Mouse (Mus musculus): ENCODE measurements around the gene Eif3i.

Eif3i gene

DNA sequence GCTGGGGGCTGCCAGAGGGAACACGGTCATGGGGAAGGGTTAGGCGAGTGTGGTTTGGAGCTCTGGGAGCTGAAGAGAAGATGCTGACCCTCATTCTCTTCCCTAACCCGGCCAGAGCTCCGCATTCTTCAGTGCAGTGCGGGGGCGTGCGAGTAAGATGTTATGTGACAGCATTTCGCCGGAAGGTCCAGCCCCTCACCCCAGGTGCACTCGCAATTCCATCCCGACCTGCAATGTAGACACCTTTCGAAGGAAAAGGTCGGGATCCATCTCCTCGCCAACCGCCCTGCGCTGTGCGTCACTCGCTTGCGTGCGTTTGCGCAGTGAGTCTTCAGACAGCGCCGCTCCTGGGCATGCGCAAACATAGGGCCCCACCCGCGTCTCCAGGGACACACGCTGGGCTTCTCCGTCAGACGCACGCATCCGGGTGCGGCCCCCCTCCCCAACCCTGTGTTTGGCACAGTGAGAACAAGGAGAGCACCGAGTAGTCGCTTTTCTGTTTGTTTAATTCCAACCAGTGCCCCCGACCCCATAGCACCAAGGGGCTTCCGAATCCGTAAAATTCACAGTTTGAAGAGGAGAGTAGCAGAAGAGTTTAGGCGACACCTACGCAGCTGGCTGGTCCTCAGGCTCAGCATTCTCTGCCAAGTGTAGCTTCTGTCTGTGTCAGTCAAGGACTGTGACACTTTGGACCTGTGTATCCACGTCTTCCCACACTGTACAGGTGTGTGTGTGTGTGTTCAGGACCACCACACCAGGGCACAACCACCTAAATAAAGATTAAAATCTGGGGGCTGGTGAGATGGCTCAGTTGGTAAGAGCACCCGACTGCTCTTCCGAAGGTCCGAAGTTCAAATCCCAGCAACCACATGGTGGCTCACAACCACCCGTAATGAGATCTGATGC is 18.6 kb upstream of the Eif3i start, which contains the start of gene Iqcc:
Gene Iqcc (minus strand): TSS at position 314 of the 906 bp plus-strand sequence.
- DNase-seq (ENCODE audit: low spot score), result peak; percentile 93

DNA sequence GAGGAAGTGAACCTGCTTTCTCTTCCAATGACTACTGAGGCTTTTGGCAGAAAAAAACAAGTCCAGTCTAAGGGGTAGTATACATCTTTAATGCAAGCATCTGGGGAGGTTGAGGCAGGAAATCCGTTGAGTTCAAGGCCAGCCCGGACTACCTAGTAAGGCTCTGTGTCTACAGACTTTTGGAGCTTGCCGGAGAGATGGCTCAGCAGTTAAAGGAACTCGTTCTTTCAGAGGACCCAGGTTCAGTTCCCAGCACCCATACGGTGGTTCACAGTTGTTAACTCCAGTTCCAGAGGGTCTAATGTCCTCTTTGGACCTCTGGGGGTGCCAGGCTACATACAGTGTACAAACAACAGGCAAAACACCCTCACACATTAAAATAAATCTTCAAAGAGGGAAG is 17.6 kb upstream of the Eif3i start:
- DNase-seq (ENCODE audit: low spot score), result no peak

DNA sequence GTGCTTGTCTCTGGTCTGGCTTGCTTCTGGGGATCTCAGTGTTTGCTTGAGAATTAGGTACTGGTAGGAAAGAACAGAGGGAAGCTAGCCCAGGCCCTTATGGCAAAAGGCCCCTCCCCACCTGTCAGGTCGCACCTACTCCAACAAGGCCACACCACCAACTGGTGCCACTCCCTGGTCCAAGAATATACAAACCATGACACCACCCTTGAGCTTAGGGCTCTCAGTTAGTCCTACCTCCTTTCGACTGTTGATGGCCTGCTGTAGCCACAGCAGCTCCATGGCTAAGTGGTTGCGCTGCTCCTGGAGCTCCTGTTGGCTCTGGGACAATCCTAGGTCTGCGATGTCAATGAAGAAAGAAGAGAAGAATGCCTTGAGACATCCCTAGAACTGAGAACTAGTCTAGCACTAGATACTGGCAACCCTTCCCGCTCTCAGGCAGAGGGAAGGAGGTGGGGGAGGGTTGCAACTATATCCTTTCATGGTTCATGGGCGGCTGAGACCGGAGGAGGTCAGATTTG is 16.7 kb upstream of the Eif3i start:
- no peak for DNase-seq (ENCODE audit: low spot score)

DNA sequence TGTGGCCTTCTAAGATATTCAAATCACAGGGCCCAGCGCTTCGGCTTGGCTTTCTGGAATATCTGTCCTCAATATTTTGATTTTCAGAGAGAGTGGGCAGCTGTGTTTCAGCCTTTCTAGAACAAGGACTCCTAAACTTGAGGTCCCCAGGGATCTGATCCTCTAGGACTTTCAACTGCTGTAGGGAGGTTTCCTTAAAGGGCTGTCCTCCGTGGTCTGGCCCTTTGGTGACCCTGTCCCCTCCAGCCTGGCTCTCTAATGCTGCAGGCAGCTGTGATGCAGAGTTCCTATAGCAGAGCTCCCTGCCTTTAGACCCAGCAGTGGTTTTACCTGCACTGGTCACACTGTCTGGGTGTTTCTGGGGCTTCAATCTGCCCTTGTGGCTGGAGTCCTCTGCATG is 16.2 kb upstream of the Eif3i start:
- no peak for DNase-seq (ENCODE audit: low spot score)

DNA sequence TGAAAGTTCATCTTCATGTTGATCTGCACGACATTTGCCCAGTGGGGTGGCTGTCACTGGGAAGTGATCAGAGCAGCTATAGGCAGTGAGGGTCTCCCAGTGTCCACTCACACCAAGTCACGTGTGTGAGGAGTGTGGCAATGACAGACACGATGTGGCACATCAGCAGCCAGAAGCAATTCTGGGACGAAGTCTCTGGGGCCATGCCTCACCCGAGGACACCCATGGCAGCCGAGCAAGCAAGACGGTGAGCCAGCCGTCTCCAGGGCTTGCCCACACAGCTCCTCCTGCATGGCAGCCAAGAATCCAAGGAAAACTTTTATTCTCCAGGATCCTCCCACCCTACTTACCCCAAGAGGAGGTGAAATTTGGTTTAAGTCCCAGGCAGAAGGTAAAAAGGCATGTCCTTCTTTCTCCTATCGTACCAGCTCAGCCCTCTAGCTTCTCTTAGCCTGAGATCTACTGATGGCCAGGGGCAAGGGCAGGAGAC is 15.4 kb upstream of the Eif3i start:
- DNase-seq (ENCODE audit: low spot score), result no peak

DNA sequence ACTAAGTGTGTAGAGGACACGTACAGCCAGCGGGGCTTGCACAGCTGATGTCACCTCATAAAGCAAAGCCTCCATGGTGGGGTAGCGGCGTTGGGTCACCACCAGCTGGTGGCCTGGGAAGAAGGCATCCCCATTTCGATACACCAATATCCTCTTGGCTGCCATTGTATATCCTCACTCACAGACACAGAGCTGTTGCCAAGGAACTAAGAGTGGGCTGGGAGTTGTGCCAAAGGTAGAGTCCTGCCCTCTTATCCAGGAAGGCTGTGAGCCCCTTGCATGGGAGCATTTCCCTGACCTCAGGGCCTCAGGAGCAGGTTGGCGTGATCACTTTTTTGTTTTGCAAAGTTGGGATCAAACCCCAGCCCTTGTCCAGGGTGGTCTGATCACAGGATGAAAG is 13.6 kb upstream of the Eif3i start, which contains the start of gene Dcdc2b:
Gene Dcdc2b (minus strand): TSS at position 165 of the 400 bp plus-strand sequence.
- DNase-seq (ENCODE audit: low spot score), result no peak

DNA sequence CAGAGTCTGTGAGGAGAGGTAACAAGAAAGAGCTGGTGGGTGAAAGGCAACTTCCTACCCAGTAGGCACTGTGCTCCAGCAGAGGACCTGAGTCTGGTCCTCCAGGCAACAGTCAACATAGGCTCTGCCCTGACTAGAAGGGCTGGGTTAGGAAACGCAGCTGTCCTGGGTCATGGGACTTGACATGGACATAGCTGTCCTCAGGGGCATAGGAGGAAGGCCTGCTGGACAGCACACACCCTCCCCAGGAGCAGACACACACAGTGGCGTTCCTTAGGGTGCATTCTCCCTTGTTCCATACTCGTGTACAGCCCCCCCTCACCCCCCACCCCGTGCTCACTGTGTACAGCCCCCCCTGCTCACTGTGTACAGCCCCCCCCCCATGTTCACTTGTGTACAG is 10.0 kb upstream of the Eif3i start:
- DNase-seq (ENCODE audit: low spot score), result no peak

DNA sequence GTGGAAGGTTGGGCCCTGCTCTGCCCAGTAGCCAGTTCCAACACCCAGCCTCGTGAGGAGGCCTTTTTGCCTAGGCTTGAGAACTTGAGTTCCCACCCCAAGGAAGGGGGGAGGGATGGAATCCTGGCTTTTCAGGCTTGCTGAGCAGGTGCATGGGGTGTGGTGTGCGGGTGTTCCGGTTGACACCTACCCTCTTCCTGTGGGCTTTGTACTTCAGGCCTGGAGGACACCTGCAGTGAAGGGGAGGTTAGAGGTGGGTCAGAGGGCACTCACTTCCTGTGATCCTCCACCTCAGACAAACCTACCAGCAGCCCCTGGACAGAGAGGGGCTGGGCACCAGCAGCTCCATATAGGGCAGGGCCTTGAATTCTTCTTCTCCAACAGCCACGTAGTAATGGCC is 9.6 kb upstream of the Eif3i start:
- DNase-seq (ENCODE audit: low spot score), result no peak

DNA sequence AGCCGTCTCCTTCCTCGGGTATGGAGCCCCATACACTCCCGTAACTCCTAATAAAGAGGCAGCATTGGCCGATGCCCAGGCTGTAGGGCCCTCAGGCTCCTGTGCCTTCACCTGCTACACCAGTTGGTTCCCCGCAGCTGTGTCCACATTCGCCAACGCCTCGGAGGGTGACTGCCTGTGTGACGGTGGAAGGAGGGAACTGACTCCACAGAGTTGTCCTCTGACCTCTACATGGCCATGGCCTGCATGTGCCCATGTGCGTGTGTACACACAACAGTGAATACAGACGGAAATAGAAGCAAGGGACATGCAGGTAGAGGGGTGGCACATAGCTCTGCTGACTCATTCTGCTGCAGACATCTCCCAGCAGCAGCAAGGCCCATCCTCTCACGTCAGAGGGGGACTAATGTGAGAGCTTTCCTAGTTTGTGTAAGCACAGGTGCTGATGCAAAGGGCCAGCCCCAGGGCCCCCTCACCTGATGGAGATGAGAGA is 8.7 kb upstream of the Eif3i start:
- DNase-seq (ENCODE audit: low spot score), result no peak

DNA sequence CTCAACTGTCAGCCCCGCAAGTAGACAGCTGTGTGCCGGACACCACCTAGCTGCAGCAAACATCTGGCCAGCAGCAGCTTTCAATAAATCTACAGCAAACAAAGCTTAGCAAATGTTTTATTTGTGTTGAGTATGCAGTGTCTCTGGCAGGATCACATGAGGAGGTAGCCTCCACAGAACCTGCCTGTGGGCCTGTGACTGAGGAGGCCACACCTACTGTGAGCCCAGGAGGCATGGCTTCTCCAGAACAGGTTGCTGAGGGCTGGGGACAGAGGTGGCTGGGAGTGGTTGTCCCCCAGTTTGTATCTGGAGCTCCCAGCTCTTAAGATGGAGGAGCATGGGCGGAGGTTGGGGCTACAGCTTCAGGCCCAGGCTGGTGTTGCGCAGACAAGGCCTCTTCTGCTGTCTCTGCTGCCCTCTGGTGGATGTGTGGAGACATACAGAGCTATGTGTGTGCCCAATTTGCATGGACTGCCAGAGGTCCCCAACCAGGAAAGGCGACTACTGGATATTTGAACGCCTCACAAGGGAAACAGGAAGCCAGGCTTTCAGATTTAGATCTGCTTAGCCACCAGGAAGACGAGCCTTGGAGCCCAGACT is 8.1 kb upstream of the Eif3i start:
- DNase-seq (ENCODE audit: low spot score), result peak; percentile 81

DNA sequence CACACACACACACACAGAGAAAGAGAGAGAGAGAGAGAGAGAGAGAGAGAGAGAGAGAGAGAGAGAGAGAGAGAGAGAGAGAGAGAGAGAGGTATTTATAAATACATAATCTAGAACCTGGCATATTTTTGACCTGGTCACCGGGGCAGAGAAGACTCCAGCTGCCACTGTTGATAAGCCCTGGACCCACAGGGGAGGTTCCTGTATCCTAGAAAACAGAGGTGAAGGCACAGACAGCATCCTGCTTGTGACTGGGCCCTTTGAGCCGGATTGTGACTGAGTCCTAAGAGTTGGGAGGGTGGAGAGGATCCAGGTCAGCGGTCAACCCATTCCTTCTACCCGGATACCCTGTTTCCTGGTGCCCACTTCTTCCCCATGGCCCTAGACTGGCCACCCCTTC is 11.6 kb downstream of the Eif3i start:
- DNase-seq (ENCODE audit: low spot score), result no peak

DNA sequence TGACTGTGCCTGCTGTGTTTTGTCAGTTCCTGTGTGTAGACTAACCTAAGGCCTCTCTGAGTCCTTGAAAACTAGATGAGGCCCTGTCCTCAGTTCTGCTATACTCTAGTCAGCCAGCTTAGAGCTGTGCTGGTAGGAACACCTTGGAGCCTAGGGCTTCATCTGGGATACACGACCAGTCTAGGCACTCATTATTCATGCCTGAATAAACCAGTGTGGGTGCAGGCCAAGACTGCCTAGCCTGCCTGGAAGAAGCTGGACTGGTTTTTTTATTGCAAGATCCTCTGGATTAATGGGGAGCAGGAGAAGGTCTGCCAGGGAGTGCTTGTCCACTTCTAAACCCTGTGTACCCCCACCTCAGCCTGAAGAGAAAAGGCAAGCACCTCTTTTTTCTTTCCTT is 13.5 kb downstream of the Eif3i start:
- DNase-seq (ENCODE audit: low spot score), result no peak

DNA sequence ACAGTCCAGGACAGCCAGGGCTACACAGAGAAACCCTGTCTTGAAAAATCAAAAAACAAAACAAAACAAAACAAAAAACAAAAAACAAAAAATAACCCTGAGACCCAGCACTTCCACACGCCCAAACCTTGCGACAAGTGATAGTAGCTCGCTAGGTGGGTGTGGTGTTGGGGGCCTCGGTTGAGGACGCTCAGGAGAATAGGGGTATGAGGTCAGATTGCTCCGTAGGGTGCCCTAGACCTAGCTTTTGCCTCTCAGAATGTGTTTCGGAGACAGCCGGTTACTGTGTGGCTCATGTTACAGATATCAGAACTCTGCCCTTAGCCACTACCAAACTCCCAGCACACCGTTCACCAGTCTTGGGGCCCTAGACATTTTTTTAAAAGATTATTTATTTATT is 14.7 kb downstream of the Eif3i start:
- DNase-seq (ENCODE audit: low spot score), result no peak

DNA sequence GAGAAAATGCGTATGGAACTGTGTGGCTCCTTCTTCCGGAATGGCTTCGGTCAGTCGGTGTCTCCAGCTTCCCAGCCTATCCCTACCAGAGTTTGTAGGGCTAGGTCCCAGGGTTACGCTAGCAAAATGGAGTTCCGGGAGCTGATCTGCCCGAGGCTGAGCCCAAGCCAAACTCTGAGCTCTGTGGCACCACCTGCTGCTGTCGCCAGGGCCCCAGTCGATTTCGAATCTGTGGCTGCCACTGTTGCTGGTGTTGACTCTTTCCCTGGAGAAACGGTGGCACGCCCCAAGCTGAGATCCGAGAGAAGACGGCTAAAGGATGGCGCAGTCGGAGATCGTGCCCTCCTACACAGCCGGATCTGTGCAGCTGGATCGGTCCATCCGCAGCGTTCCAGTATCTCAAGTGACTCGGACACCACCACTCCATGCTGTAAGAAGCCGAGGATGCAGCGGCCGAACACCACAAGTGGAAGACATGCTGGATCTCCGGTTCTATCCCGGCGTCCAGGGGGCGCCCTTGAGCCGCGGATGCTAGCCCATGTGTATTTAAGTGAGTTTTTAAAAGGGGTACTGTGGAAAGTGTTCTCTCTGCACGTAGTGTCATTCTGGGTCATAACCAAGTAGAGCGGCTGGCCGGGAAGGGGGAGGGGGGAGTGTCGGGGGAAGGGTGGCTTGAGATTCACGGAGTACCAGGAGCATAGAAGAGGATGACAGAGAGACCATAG is 15.4 kb downstream of the Eif3i start:
- DNase-seq (ENCODE audit: low spot score), result peak; percentile 78

DNA sequence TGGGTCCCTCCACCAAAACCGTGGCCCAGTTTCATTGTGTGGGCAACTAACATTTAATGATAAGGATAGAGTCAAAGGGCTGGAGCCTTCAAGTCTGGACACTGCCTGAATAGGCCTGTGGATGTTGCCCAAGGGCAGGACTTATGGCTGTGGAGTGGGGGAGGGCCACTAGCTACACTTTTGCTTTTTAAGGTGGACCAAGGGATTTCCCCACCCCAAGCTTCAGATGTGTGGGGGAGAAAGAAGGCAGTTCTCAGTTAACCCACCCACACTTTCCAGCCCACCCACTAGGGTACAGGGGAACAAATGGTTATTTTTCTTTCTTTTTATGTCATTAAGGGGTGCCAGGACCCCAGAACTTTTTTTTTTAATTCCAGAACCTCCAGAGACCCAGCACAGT is 16.1 kb downstream of the Eif3i start:
- no peak for DNase-seq (ENCODE audit: low spot score)

DNA sequence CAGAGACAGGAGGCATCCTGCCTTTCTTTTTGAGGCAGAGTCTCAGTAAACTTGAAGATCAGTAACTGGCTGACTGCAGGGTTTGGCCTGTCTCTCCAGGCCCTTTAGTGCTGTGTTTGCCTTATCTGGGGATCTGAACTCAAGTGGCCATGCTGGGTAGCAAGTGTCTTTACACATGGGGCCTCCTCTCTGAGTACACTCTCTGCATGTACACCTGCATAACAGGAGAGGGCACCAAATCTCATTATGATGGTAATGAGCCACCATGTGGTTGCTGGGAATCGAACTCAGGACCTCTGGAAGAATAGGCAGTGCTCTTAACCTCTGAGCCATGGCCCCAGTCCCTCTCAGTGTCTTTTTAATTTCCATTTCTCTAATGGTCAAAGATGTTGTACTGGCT is 18.2 kb downstream of the Eif3i start:
- no peak for DNase-seq (ENCODE audit: low spot score)

DNA sequence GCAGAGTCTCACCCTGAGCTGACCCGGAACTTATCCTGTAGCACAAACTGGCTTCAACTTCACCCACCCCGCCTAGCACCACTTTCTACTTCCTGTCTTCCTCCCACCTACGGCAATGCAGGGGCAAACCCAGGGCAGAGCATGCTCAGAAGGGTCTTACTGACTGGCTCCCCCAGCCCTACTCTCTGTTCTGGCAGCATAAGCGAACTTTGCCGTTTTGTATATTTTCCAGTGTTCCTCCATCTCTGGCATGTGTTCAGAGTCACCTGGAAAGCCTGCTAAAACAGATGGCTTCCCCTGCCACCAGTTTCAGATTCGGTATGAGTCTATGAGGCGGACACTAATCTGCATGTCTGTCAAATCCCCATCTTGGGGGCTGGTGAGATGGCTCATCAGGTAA is 20.1 kb downstream of the Eif3i start:
- DNase-seq (ENCODE audit: low spot score), result no peak

DNA sequence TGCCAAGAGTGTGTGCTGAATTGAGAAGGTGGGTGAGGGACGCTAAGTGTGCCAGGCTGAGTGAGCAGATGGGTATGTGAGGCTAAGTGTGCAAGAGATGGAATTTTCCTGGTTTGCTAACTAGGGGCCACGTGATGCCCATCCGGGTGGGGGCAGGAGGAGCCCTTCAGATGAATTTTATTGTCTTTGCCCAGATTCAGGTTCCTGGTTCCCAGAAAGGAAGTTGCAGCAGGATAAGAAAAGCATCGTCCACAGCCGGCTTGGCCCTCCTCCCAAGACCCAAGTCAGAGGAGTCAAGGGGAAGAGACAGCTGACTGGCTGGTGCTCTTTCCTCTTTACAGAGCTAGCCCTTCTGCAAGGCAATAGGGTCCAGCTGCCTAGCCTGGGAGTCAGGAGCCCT is 22.0 kb downstream of the Eif3i start, which contains the start of gene Fam167b:
Gene Fam167b (minus strand): TSS at position 84 of the 400 bp plus-strand sequence.
- DNase-seq (ENCODE audit: low spot score), result no peak

DNA sequence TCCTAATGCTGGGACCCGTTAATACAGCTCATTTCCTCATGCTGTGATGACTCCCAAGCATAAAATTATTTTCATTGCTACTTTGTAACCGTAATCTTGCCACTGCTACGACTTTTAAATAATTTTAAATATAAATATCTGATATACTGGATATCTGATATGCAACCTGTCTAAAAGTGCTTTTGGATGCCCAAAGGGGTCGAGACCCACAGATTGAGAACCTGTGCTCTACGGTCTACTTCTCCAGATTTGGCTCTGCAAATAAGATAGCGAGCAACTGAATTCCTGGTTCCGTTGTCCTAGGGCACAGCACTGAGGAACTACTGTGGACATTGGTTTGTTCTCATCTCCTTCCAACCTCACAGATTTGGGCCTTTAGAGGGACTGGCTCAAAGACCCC is 22.8 kb downstream of the Eif3i start:
- DNase-seq (ENCODE audit: low spot score), result no peak

DNA sequence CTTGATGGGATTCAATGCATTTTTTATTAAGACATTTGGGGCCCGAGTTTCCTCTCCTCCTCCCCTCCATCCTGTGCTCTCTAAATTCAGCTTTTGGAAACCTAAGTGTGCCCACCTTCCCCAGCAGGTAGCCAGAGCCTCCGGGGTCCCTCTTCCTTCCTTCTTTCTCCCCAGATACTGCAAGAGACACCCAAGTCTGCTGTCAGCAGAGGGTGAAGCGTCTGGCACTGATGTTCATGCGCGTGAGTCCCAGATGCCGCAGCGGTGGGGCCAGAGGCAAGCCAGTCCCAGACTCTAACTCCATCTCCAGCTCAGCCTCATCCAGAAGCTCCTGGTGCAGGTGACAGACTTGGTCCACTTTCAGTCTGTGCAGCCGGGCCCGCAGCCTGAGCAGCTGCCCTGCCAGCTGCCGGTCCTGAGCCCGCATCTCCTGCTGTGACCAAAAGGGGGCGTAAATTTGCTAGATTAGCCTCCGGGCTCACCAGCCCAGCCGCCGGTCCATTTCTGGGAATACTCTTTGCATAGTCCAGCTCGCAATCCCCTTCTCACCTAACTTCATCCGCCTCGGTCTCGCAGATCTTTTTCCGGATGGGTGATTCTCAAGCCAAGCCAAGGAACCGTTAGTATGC is 23.5 kb downstream of the Eif3i start:
- DNase-seq (ENCODE audit: low spot score), result no peak

DNA sequence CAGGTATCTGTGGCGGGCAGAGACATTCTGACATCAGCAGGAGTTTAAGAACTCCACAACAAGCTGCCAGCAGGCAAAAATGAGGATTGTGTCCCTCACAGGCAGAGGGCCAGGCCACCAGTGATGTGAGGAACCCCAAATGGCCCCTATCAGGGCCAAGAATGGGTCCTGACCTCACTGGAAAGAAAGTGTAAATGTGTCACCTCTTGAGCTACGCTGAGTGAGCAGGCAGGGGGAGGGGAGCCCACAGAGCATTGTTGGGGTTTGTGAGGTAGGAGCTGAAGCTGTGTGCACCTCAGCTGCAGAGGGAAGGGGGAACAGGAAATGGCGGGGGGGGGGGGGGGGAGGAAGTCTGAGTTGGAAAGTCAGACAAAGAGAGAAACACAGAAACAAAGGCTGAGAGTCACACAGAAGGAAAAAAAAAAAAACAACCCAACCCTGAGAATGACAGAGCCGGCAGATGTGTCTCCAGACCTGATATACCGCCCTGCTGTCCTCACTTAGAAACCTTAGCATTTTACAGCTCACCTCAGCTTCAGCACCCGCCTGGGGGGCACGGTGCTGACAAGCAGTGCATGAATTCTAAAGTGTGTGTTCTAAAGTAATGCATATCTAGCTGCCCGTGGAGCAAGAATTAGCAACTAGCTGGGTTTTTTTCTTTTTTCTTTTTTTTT is 25.1 kb downstream of the Eif3i start:
- no peak for DNase-seq (ENCODE audit: low spot score)
